In genomic region chr8:70701048-70701981, GRCm38 (mm10) we compare ENCODE assay signal across 8 mouse cellular contexts. TPM values are rescaled to one million over a fixed set of nuclear protein-coding genes. Genes with fewer than 3 reads are reported as not detected.
A peak's percentile ranks its signal among the peaks of the same experiment; 100 is the strongest.
DNase-seq lines count a peak whose midpoint lies in the region; ATAC-seq and TF ChIP-seq lines count a peak whose summit lies in the region.

No protein-coding gene starts in this region.

- H3K9me3 ChIP-seq in hindbrain, embryonic 11.5 days (ENCODE audit: control insufficient read depth, low read length) = no peaks in the 10 kb centered on the region
- no peaks in the 10 kb centered on the region for H3K9me3 ChIP-seq in midbrain, embryonic 13.5 days

- no peaks in the 10 kb centered on the region for H3K27me3 ChIP-seq in hindbrain, embryonic 11.5 days (ENCODE audit: control insufficient read depth, insufficient read depth, low read length)
- no peaks in the 10 kb centered on the region for H3K27me3 ChIP-seq in midbrain, embryonic 13.5 days

- intact Hi-C loops in gastrocnemius, postnatal 14 days (cut with DNase I; ENCODE audit: low total_unique reads) = loop anchor here (5.0 to 10.0 kb wide), 2 partner anchors 34 to 77 kb away; no protein-coding TSS in a partner anchor

- peak; percentile 40 for DNase-seq in kidney, adult 11 months
- no peak for DNase-seq in kidney, adult 8-10 months
- DNase-seq in hindbrain, embryonic 11.5 days (ENCODE audit: low spot score) = no peak
- no peak for DNase-seq in right cerebral cortex, postnatal 4 days
- no peak for DNase-seq in gastrocnemius, postnatal 4 days (ENCODE audit: low spot score in 2 of 2)
- no peak for DNase-seq in gastrocnemius, postnatal 14 days

- peaks cover 5% of the 10 kb centered on the region for H3K36me3 ChIP-seq in hindbrain, embryonic 11.5 days (ENCODE audit: control insufficient read depth, insufficient read depth, low read length)
- peaks cover 24% of the 10 kb centered on the region for H3K36me3 ChIP-seq in midbrain, embryonic 13.5 days

- peak overlapping the region; percentile 99 for H3K9ac ChIP-seq in hindbrain, embryonic 11.5 days (ENCODE audit: low read depth, low read length)
- H3K9ac ChIP-seq in midbrain, embryonic 13.5 days (replicated peaks) = peak overlapping the region; percentile 100

- peak overlapping the region; percentile 1 for H3K4me3 ChIP-seq in bone marrow, adult 2 months (replicated peaks; ENCODE audit: control insufficient read depth, low read depth, low read length)
- peak overlapping the region; percentile 99 for H3K4me3 ChIP-seq in hindbrain, embryonic 11.5 days (ENCODE audit: low read depth, low read length)
- peak overlapping the region; percentile 98 for H3K4me3 ChIP-seq in midbrain, embryonic 13.5 days (replicated peaks)

- TF ChIP-seq POLR2A in bone marrow, adult 2 months (IDR thresholded peaks at IDR 0.05; ENCODE audit: borderline replicate concordance, control insufficient read depth, low read depth, low read length) = no peak

- H3K27ac ChIP-seq in bone marrow, adult 2 months (ENCODE audit: control insufficient read depth, insufficient read depth, low read depth, low read length, poor library complexity) = no peak overlapping the region
- H3K27ac ChIP-seq in hindbrain, embryonic 11.5 days (ENCODE audit: low read depth, low read length) = peak overlapping the region; percentile 62; the same call in 1 of the 2 replicates
- H3K27ac ChIP-seq in midbrain, embryonic 13.5 days = peak overlapping the region; percentile 100

- peaks cover 3% of the 10 kb centered on the region; the same call in 1 of the 2 replicates for H3K4me1 ChIP-seq in bone marrow, adult 2 months (ENCODE audit: control insufficient read depth, insufficient read depth, low read length)
- H3K4me1 ChIP-seq in hindbrain, embryonic 11.5 days (replicated peaks; ENCODE audit: control insufficient read depth, insufficient read depth, low read length) = peaks cover 20% of the 10 kb centered on the region
- H3K4me1 ChIP-seq in midbrain, embryonic 13.5 days (replicated peaks) = peaks cover 53% of the 10 kb centered on the region

- no peak for TF ChIP-seq CTCF in bone marrow, adult 2 months (IDR thresholded peaks at IDR 0.05; ENCODE audit: control insufficient read depth, insufficient read depth, low read length)

- WGBS in bone marrow, adult 2 months = 62% methylated on average over 10 of the region's 10 CpGs
- 54% methylated on average over 10 of the region's 10 CpGs for WGBS in hindbrain, embryonic 11.5 days
- WGBS in midbrain, embryonic 13.5 days = 49% methylated on average over 10 of the region's 10 CpGs

- no peak for ATAC-seq in hindbrain, embryonic 11.5 days (ENCODE audit: low FRiP score)
- no peak for ATAC-seq in midbrain, embryonic 13.5 days

- H3K4me2 ChIP-seq in hindbrain, embryonic 11.5 days (replicated peaks; ENCODE audit: low read depth, low read length) = peak overlapping the region; percentile 60
- H3K4me2 ChIP-seq in midbrain, embryonic 13.5 days (replicated peaks) = peak overlapping the region; percentile 81

RNA-seq across cellular contexts. Expression of gene Iqcn, which starts 1.9 kb away (rescaled TPM):
- 0.29 TPM in 1 of 2 replicates, not detected in the other for polyA plus RNA-seq in bone marrow, adult 2 months (2011; ENCODE audit: insufficient read depth, insufficient read length, low replicate concordance, missing spikeins)
- polyA plus RNA-seq in hindbrain, embryonic 11.5 days (2014; fragmentation: Nextera tagmentation; extraction: Ambion mirVana) = 0.03 and 0.14 TPM in 2 replicates
- 0.07 and 0.08 TPM in 2 replicates for polyA plus RNA-seq in midbrain, embryonic 13.5 days (2015; fragmentation: Nextera tagmentation; extraction: Ambion mirVana)
- not detected for total RNA-seq in gastrocnemius, postnatal 4 days (2021)
- total RNA-seq in gastrocnemius, postnatal 14 days (2021) = under 1 TPM in 1 of 2 experiments, not detected in 1; 0.04 TPM

RNA-seq across cellular contexts. Expression of gene Jund, which starts 2.6 kb away (rescaled TPM):
- 48.1 and 58.0 TPM in 2 replicates for polyA plus RNA-seq in bone marrow, adult 2 months (2011; ENCODE audit: insufficient read depth, insufficient read length, low replicate concordance, missing spikeins)
- polyA plus RNA-seq in hindbrain, embryonic 11.5 days (2014; fragmentation: Nextera tagmentation; extraction: Ambion mirVana) = 126 and 137 TPM in 2 replicates
- 65.1 and 97.7 TPM in 2 replicates for polyA plus RNA-seq in midbrain, embryonic 13.5 days (2015; fragmentation: Nextera tagmentation; extraction: Ambion mirVana)
- total RNA-seq in gastrocnemius, postnatal 4 days (2021) = 100 to 1,000 TPM; 201 to 228 TPM
- 10 to 100 TPM; 73.5 to 87.4 TPM for total RNA-seq in gastrocnemius, postnatal 14 days (2021)

RNA-seq across cellular contexts. Expression of gene Gm3336, which starts 17.0 kb away (rescaled TPM):
- not detected in 2 replicates for polyA plus RNA-seq in bone marrow, adult 2 months (2011; ENCODE audit: insufficient read depth, insufficient read length, low replicate concordance, missing spikeins)
- not detected in 2 replicates for polyA plus RNA-seq in hindbrain, embryonic 11.5 days (2014; fragmentation: Nextera tagmentation; extraction: Ambion mirVana)
- not detected in 2 replicates for polyA plus RNA-seq in midbrain, embryonic 13.5 days (2015; fragmentation: Nextera tagmentation; extraction: Ambion mirVana)
- not detected for total RNA-seq in gastrocnemius, postnatal 4 days (2021)
- not detected for total RNA-seq in gastrocnemius, postnatal 14 days (2021)

RNA-seq across cellular contexts. Expression of gene Pde4c, which starts 22.2 kb away (rescaled TPM):
- polyA plus RNA-seq in bone marrow, adult 2 months (2011; ENCODE audit: insufficient read depth, insufficient read length, low replicate concordance, missing spikeins) = 2.7 and 3.2 TPM in 2 replicates
- polyA plus RNA-seq in hindbrain, embryonic 11.5 days (2014; fragmentation: Nextera tagmentation; extraction: Ambion mirVana) = 0.09 TPM in 1 of 2 replicates, not detected in the other
- polyA plus RNA-seq in midbrain, embryonic 13.5 days (2015; fragmentation: Nextera tagmentation; extraction: Ambion mirVana) = 0.15 and 0.28 TPM in 2 replicates
- 1 to 10 TPM; 1.4 to 1.5 TPM for total RNA-seq in gastrocnemius, postnatal 4 days (2021)
- total RNA-seq in gastrocnemius, postnatal 14 days (2021) = 1 to 10 TPM; 2.9 to 3.4 TPM

RNA-seq across cellular contexts. Expression of gene Lsm4, which starts 28.3 kb away (rescaled TPM):
- 69.2 and 119 TPM in 2 replicates for polyA plus RNA-seq in bone marrow, adult 2 months (2011; ENCODE audit: insufficient read depth, insufficient read length, low replicate concordance, missing spikeins)
- 282 and 299 TPM in 2 replicates for polyA plus RNA-seq in hindbrain, embryonic 11.5 days (2014; fragmentation: Nextera tagmentation; extraction: Ambion mirVana)
- 176 and 201 TPM in 2 replicates for polyA plus RNA-seq in midbrain, embryonic 13.5 days (2015; fragmentation: Nextera tagmentation; extraction: Ambion mirVana)
- 10 to 100 TPM; 70.1 to 84.7 TPM for total RNA-seq in gastrocnemius, postnatal 4 days (2021)
- total RNA-seq in gastrocnemius, postnatal 14 days (2021) = 10 to 100 TPM; 65.9 to 77.0 TPM

Comparison
In these comparisons a context has a peak if more than half of its experiments do, and no peak if none do; other contexts are left out.
1. H3K4me3 ChIP-seq: peak in every context shown above with its lines; median percentile 99 in hindbrain, embryonic 11.5 days; 98 in midbrain, embryonic 13.5 days; 1 in bone marrow, adult 2 months.